Mouse (Mus musculus): ENCODE measurements around the gene Mecom.

DNA sequence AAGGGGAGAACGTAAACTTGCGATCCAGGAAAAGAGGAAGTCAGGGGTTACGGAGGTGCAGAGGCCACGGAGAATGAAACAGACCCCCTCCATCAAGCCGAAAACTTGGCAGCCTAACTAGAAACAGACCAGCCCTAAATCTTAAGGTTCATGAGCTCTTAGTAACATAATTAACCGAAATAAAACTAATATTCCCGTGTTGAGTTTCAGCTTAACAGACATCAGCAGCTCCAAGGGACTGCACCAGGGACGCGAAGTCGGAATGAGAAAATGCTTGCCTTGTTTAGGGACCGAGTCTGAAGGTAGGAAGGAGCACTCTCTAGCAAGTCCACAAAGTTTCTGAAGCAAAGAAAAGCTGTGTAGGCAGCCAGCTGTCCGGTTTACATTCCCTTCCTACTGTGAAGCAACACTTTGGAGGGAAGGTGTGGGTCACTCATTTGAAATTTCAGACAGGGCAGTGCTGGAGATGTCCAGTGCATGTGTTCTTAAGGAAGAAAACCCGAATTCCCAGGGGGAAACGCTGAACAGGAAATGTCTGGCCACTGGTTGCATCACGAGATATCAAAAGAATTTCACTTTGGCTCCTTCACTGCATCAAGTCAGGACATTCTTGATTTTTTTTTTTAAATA is 442.5 kb downstream of the Mecom start:
- TF ChIP-seq CTCF (IDR thresholded peaks at IDR 0.05; ENCODE audit: extremely low read depth, insufficient read depth, low read length) (no peak), POLR2A (IDR thresholded peaks at IDR 0.05; ENCODE audit: extremely low read depth, insufficient read depth, low read length) (no peak)

All from cortical plate, adult 2 months (tissue).